Mouse (Mus musculus) lung, embryonic 15.5 days (tissue): Measurements from ENCODE around the gene Slc2a12. TPM values are rescaled to one million over a fixed set of nuclear protein-coding genes. Genes with fewer than 3 reads are reported as not detected.
A peak's percentile ranks its signal among the peaks of the same experiment; 100 is the strongest.

Experiments
- ATAC-seq: fragments of 200-750 bp; cut with Nextera tagmentation; 2 replicates; pipeline ENCODE4 v1.8.0; 2017; ENCODE audit warnings: moderate number of reproducible peaks, borderline replicate concordance; ENCODE audit not compliant: low FRiP score, low TSS enrichment; ENCODE audit errors: extremely low read depth
- H3K27ac ChIP-seq: fragments of 300-500 bp; sonication (generic); 2 replicates; pipeline ENCODE4 v1.5.1; 2015; ENCODE audit warnings: moderate library complexity, mild to moderate bottlenecking, inconsistent platforms
- H3K27me3 ChIP-seq: fragments of 300-500 bp; sonication (generic); 2 replicates; pipeline ENCODE4 v1.6.1; 2015; ENCODE audit warnings: inconsistent platforms
- H3K36me3 ChIP-seq: fragments of 300-500 bp; sonication (generic); 2 replicates; pipeline ENCODE4 v1.6.1; 2015; ENCODE audit warnings: inconsistent platforms
- H3K4me1 ChIP-seq: fragments of 300-500 bp; sonication (generic); 2 replicates; pipeline ENCODE4 v1.6.1; 2015; ENCODE audit warnings: inconsistent platforms
- H3K4me2 ChIP-seq: fragments of 300-500 bp; sonication (generic); 2 replicates; pipeline ENCODE4 v1.6.1; 2015; ENCODE audit warnings: inconsistent platforms, mild to moderate bottlenecking, moderate library complexity
- H3K4me3 ChIP-seq: fragments of 300-500 bp; sonication (generic); 2 replicates; pipeline ENCODE4 v1.5.1; 2015; ENCODE audit warnings: mild to moderate bottlenecking, inconsistent platforms
- H3K9ac ChIP-seq: fragments of 300-500 bp; sonication (generic); 2 replicates; pipeline ENCODE4 v1.6.1; 2015; ENCODE audit warnings: inconsistent platforms
- H3K9me3 ChIP-seq: fragments of 300-500 bp; sonication (generic); 2 replicates; pipeline ENCODE4 v1.6.1; 2016; ENCODE audit warnings: inconsistent platforms
- WGBS: fragments of 180-500 bp; shearing (Covaris S2); methylation state at CpG from one replicate; pipeline ENCODE4 v1.1.7; 2015; 5-methylcytosine and 5-hydroxymethylcytosine counted together
- polyA plus RNA-seq: library from polyadenylated mRNA; unstranded; fragments of >200 nt; fragmentation: Nextera tagmentation; extraction: Ambion mirVana; gene quantifications from 2 replicates; pipeline ENCODE4 v1.2.1, GENCODE M21; 2015

Gene Slc2a12
- polyA plus RNA-seq, 1 experiment from 2014 or later, result 1.4 TPM

GRCm38 (mm10) chr10:22674176-22674575 lies 29.4 kb downstream of the Slc2a12 start:
- no peaks in the 10 kb centered on the region for H3K4me1 ChIP-seq
- no peak overlapping the region for H3K27ac ChIP-seq
- no peaks in the 10 kb centered on the region for H3K36me3 ChIP-seq
- WGBS, result 88% methylated on average over 8 of the region's 8 CpGs
- no peak for ATAC-seq
- no peak overlapping the region for H3K4me3 ChIP-seq
- H3K27me3 ChIP-seq, result no peaks in the 10 kb centered on the region
- no peak overlapping the region for H3K4me2 ChIP-seq
- H3K9me3 ChIP-seq, result no peaks in the 10 kb centered on the region
- no peak overlapping the region for H3K9ac ChIP-seq

GRCm38 (mm10) chr10:22675848-22676630 lies 31.2 kb downstream of the Slc2a12 start:
- Histone ChIP-seq H3K36me3 (no peaks in the 10 kb centered on the region), H3K4me2 (no peak overlapping the region), H3K4me3 (no peak overlapping the region), H3K27ac (no peak overlapping the region), H3K9me3 (no peaks in the 10 kb centered on the region), H3K4me1 (no peaks in the 10 kb centered on the region), H3K9ac (no peak overlapping the region), H3K27me3 (no peaks in the 10 kb centered on the region)
- no peak for ATAC-seq
- 80% methylated on average over 13 of the region's 13 CpGs for WGBS

- Histone ChIP-seq H3K4me3 (no peak overlapping the region), H3K9ac (no peak overlapping the region), H3K4me2 (no peak overlapping the region), H3K9me3 (no peaks in the 10 kb centered on the region), H3K4me1 (peaks cover 18% of the 10 kb centered on the region; the same call in 1 of the 2 replicates), H3K27me3 (no peaks in the 10 kb centered on the region), H3K36me3 (no peaks in the 10 kb centered on the region), H3K27ac (no peak overlapping the region)
- WGBS, result 81% methylated on average over 9 of the region's 9 CpGs
- ATAC-seq, result no peak
Observed at GRCm38 (mm10) chr10:22696236-22696635, 51.4 kb downstream of the Slc2a12 start.

- Histone ChIP-seq H3K4me2 (no peak overlapping the region), H3K27me3 (no peaks in the 10 kb centered on the region), H3K4me3 (no peak overlapping the region), H3K9ac (no peak overlapping the region), H3K4me1 (peaks cover 23% of the 10 kb centered on the region; the same call in 1 of the 2 replicates), H3K36me3 (no peaks in the 10 kb centered on the region), H3K9me3 (no peaks in the 10 kb centered on the region), H3K27ac (no peak overlapping the region)
- WGBS, result 71% methylated on average over 7 of the region's 7 CpGs
- ATAC-seq, result no peak
Observed at GRCm38 (mm10) chr10:22696864-22697263, 52.1 kb downstream of the Slc2a12 start.

- Histone ChIP-seq H3K27ac (peak overlapping the region; percentile 34; the same call in 1 of the 2 replicates), H3K4me2 (peak overlapping the region; percentile 34; the same call in 1 of the 2 replicates)
Observed at GRCm38 (mm10) chr10:22698158-22698953, 53.5 kb downstream of the Slc2a12 start.

GRCm38 (mm10) chr10:22699487-22700335 lies 54.9 kb downstream of the Slc2a12 start:
- no peaks in the 10 kb centered on the region for H3K27me3 ChIP-seq
- no peak overlapping the region for H3K4me2 ChIP-seq
- peaks cover 14% of the 10 kb centered on the region for H3K36me3 ChIP-seq
- H3K4me3 ChIP-seq, result no peak overlapping the region
- H3K27ac ChIP-seq, result no peak overlapping the region
- H3K9ac ChIP-seq, result no peak overlapping the region
- H3K9me3 ChIP-seq, result no peaks in the 10 kb centered on the region
- no peak for ATAC-seq
- H3K4me1 ChIP-seq, result peaks cover 23% of the 10 kb centered on the region; the same call in 1 of the 2 replicates
- 61% methylated on average over 19 of the region's 19 CpGs for WGBS

More at GRCm38 (mm10) chr10:22698158-22698953, 53.5 kb downstream of the Slc2a12 start:
- 72% methylated on average over 9 of the region's 9 CpGs for WGBS
- H3K4me3 ChIP-seq, result no peak overlapping the region
- peaks cover 6% of the 10 kb centered on the region for H3K36me3 ChIP-seq
- peaks cover 23% of the 10 kb centered on the region; the same call in 1 of the 2 replicates for H3K4me1 ChIP-seq
- ATAC-seq, result peak; percentile 65; the same call in 1 of the 2 replicates
- no peaks in the 10 kb centered on the region for H3K9me3 ChIP-seq
- no peaks in the 10 kb centered on the region for H3K27me3 ChIP-seq
- no peak overlapping the region for H3K9ac ChIP-seq

- H3K27ac ChIP-seq, result no peak overlapping the region
- no peak for ATAC-seq
- no peak overlapping the region for H3K4me3 ChIP-seq
- peaks cover 20% of the 10 kb centered on the region for H3K36me3 ChIP-seq
- no peak overlapping the region for H3K4me2 ChIP-seq
- peaks cover 23% of the 10 kb centered on the region; the same call in 1 of the 2 replicates for H3K4me1 ChIP-seq
- H3K9me3 ChIP-seq, result no peaks in the 10 kb centered on the region
- WGBS, result 58% methylated on average over 9 of the region's 9 CpGs
- no peaks in the 10 kb centered on the region for H3K27me3 ChIP-seq
- H3K9ac ChIP-seq, result no peak overlapping the region
Observed at GRCm38 (mm10) chr10:22700773-22701172, 56.0 kb downstream of the Slc2a12 start.

- ATAC-seq, result no peak
- H3K4me1 ChIP-seq, result peaks cover 23% of the 10 kb centered on the region; the same call in 1 of the 2 replicates
Observed at GRCm38 (mm10) chr10:22701485-22702315, 56.9 kb downstream of the Slc2a12 start.

GRCm38 (mm10) chr10:22703844-22704243 lies 59.0 kb downstream of the Slc2a12 start:
- Histone ChIP-seq H3K9me3 (no peaks in the 10 kb centered on the region), H3K27ac (no peak overlapping the region), H3K27me3 (no peaks in the 10 kb centered on the region), H3K4me2 (no peak overlapping the region), H3K36me3 (peaks cover 42% of the 10 kb centered on the region), H3K4me1 (peaks cover 18% of the 10 kb centered on the region; the same call in 1 of the 2 replicates), H3K9ac (no peak overlapping the region), H3K4me3 (no peak overlapping the region)
- 84% methylated on average over 6 of the region's 6 CpGs for WGBS
- no peak for ATAC-seq

More at GRCm38 (mm10) chr10:22701485-22702315, 56.9 kb downstream of the Slc2a12 start:
- no peaks in the 10 kb centered on the region for H3K9me3 ChIP-seq
- no peak overlapping the region for H3K4me3 ChIP-seq
- H3K9ac ChIP-seq, result no peak overlapping the region
- H3K27me3 ChIP-seq, result no peaks in the 10 kb centered on the region
- H3K27ac ChIP-seq, result no peak overlapping the region
- H3K36me3 ChIP-seq, result peaks cover 26% of the 10 kb centered on the region
- H3K4me2 ChIP-seq, result no peak overlapping the region
- WGBS, result 68% methylated on average over 12 of the region's 12 CpGs

GRCm38 (mm10) chr10:22708190-22708843 lies 63.5 kb downstream of the Slc2a12 start:
- Histone ChIP-seq H3K4me1 (0 out of 2 replicates have a peak, but pooled peaks cover 3% of the 10 kb centered on the region), H3K4me2 (no peak overlapping the region), H3K36me3 (peaks cover 50% of the 10 kb centered on the region), H3K27me3 (no peaks in the 10 kb centered on the region), H3K9me3 (no peaks in the 10 kb centered on the region), H3K4me3 (no peak overlapping the region), H3K9ac (no peak overlapping the region), H3K27ac (no peak overlapping the region)
- ATAC-seq, result peak; percentile 70; the same call in 1 of the 2 replicates
- 70% methylated on average over 7 of the region's 7 CpGs for WGBS
